Mouse (Mus musculus): ENCODE results near the gene Mxra7. TPM values are rescaled to one million over a fixed set of nuclear protein-coding genes. Genes with fewer than 3 reads are reported as not detected.

Mxra7 gene
- polyA plus RNA-seq, 1 experiment: 42.8 TPM

DNA sequence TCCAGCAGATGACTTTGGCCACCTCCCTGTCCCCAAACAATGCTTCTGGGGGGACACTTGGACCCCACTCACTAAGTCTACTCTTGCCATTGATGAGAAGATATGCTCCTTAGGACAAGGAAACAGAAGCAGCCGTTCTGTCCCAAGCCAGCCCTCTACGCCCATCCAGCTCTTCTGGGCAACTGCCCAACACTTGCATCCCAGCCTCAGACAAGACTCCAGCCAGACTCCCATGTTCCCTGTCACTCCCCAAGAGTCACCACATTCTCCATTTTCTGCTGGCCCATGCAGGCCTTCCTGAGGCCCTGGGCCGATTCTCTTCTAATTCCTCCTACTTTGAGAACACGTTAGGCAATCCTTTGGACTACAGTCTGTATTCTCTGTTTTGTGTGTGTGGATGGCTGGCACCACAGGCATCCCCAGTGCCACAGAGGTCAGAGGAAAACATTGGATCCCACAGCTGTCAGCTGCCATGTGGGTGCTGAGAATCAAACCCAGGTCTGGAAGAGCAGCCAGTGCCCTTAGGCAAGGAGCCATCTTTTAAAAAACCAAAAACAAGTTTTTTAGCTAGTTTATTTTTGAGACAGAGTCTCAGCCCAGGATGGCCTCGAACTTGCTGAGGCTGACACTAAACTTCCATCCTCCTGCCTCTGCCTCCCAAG lies 7.8 kb downstream of the Mxra7 start:
- DNase-seq (ENCODE audit: low spot score): no peak

DNA sequence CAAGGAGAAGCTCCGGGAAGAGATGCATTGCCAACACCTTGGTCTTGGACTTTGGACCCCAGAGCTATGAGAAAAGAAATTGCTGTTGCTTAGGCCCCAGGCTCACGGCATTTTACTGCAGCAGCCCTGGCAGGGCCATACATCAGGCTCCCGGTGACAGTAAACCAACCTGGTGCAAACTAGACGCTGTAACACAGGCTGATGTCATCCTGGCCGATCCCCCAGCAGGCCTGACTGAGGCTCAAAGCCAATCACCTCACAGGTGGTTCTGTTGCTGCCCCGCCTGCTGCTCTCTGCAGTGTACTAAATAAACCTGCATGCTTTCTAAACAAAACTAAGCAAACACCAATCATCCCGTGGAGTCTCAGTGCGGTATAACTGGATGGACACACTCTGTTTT lies 9.1 kb downstream of the Mxra7 start:
- DNase-seq (ENCODE audit: low spot score): no peak

DNA sequence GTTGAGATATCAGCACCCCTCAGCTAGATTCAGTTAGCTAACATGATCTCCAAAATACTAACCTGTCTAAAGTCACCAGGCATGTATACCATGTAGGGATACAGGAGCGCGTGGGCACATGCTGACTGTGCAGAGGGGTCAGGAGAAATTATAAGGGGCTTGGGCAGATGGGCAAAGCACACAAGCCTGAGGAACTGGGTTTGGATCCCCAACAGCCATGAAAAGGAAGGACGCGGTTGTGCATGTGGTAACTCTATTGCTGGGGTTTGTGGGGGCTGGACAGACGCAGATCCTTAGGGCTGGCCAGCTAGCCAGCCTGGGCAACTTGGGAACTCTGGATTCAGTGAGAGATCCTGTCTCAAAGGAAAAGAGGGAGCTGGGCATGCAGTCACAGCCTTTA lies 10.3 kb downstream of the Mxra7 start:
- no peak for DNase-seq (ENCODE audit: low spot score)

- no peak for DNase-seq (ENCODE audit: low spot score)
Measured at GRCm38 (mm10) chr11:116816769-116817168, 11.1 kb downstream of the Mxra7 start.

DNA sequence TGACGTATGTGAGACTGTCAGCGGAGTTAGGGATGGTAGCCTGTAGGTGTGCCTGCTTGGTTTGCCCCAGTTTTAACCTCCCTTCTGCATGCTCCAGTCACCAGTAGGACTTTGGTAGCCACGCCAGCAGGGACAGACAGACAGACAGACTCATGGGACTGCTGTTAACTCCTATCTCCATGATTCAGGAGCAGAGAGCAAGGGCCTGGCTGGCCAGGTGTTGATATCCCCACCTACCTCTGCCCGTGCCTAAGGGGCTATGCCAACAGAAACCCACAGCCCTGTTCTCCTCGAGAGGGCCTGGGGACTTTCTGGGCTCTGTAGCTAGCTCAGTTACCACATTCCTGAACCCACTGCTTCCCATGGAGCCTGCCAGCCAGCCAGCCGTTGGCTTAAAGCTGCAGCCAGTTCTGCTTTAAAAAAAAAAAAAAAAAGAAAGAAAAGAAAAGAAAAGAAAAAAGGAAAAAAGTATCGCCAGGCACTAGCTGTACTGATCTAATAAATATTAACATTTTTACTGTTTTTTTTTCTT lies 12.9 kb downstream of the Mxra7 start:
- no peak for DNase-seq (ENCODE audit: low spot score)

- DNase-seq (ENCODE audit: low spot score): no peak
Measured at GRCm38 (mm10) chr11:116814076-116814883, 13.6 kb downstream of the Mxra7 start.

DNA sequence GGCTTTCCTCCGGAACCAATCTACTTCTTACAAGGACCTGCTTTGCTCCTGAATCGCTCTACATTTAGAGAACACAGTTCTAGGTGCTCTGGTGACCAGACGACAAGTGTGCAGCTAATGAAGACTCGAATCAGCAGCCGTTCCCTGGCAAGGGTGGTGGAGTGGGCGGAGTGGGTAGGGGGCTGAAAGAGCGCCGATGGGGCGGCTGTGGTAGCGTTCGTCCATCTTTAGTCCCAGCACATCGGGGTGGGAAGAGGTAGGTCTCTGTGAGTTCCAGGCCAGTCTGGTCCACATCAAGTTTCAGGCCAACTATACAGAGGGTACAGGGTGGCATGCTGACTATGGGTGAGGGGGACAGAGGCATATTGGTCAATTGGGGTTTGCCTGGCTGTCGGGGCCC lies 14.2 kb downstream of the Mxra7 start:
- DNase-seq (ENCODE audit: low spot score): no peak

DNA sequence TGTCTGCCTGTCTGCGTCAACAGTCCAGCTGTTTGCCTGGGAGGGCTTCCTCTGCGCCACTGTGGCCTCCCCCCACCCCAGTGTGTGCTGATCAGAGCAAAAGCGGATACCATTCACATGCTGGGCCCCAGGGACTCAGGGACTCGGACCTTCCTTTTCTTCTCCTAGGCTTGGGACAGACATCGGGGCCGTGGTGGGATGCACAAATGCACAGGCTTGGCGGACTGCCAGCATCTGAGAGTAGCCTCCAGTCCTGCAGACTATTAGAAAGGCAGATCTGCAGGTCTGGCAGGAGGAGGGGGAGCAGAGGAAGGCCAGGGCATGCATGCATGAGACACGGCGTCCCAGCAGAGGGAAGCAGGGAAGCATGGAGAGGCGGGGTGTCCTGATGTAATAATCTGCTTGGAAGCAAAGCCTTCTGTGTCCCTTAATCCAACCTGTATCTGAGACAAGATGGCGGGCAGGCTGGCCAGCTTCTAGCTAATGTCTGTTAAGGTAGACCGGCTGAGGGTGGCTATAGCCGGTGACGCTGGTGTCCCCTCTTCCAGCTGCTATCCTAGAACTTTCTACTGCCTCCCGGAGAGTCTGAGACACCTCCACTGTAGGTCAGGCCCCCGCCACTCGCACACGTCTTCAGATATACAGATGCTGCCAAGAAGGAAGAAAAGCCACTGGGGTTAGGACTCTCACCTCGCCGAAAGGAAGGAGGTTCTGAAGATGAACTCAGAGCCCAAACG lies 14.9 kb downstream of the Mxra7 start:
- DNase-seq (ENCODE audit: low spot score): no peak

DNA sequence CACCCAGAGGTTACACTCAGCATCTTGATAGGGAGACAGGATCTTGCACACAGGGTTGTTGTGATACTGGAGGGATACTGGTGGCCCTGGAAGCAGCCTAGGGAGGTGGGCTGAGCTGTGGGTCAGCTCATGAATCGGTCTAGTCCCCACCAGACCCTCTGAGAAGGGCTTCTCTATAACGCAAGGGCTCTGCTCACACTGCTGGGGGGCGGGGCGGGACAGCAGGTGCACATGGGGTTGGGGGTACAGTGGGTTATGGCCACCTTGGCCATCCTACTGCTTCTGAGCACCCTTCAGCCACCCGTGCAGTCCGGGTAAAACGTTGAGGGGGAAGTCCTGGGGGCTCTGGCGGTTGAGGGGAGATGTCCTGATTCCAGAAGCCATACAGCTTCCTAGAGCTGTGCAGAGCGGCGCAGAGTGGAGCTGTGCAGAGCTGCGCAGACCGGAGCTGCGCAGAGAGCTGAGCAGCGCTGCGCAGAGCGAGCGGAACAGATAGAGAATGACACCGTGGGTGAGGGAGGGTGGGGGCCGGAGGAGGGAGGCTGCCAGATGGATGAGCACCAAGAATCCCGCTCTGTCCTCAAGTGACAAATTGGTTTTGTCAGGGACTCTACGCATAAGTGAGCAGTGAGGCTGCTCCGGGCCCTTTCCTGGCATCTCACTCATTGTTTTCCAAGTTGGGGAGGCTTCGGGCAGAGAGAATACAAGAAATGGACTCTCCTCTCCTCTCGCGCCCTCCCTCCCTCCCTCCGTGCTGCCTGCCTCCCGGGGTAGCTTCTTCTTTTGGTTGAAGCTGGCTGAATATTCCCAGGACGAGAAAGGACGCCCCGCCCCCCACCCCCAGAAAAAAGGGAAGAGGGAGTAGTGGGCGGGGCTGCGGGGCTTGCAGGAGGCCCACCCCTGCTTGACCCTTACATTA lies 16.6 kb downstream of the Mxra7 start:
- no peak for DNase-seq (ENCODE audit: low spot score)

DNA sequence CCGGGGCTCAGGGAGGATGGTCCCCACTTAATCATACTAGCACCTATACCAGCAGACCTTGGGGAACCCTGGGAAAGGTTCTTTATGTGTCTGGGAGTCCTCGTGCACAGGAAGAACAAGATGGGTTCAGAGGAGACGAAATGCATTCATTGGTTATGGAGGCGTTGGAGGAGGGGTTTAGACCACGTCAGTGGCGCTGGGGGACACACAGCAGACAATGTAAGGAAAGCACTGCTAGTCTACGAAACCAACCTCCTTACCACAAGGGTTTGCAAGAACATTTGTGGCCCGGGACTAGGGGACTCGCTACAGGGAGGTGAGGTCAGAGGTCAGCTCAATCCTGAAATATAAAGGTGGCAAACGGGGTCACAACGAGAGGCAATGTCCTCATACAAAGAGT lies 17.3 kb downstream of the Mxra7 start:
- DNase-seq (ENCODE audit: low spot score): no peak

- DNase-seq (ENCODE audit: low spot score): no peak
Measured at GRCm38 (mm10) chr11:116809520-116809919, 18.3 kb downstream of the Mxra7 start.

DNA sequence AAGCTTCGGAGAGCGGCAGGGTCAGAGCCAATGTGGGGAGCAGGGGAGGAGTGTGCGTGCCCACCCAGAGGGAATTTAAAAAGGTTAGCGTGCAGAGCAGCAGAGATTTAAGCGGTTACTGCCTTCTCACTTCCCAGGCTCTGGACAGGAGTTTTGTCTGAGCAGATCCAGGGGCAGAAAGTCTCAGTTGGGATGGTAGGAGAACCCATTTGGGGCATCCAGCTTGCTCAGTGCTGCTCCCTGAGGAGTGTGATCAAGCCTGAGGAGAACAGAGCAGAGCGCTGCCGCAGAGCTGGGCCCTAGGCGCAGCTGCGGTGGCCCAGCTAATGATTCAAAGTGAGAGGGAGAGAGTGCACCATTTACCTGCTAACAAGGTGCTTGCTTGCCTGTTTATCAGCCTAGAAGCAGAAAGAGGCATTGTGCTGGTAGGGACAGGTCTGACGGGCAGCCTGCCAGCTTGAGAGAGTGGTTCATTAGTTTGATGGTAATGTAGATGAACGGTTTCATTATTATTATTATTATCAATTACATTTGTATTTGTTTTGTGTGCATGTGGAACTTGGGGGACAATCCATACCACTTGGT lies 18.9 kb downstream of the Mxra7 start:
- DNase-seq (ENCODE audit: low spot score): no peak

GRCm38 (mm10) chr11:116807938-116808606 lies 19.8 kb downstream of the Mxra7 start:
- DNase-seq (ENCODE audit: low spot score): peak; percentile 66

- no peak for DNase-seq (ENCODE audit: low spot score)
Measured at GRCm38 (mm10) chr11:116807526-116807925, 20.3 kb downstream of the Mxra7 start.

- no peak for DNase-seq (ENCODE audit: low spot score)
Measured at GRCm38 (mm10) chr11:116807116-116807515, 20.7 kb downstream of the Mxra7 start.

- DNase-seq (ENCODE audit: low spot score): no peak
Measured at GRCm38 (mm10) chr11:116806136-116807071, 21.4 kb downstream of the Mxra7 start.

DNA sequence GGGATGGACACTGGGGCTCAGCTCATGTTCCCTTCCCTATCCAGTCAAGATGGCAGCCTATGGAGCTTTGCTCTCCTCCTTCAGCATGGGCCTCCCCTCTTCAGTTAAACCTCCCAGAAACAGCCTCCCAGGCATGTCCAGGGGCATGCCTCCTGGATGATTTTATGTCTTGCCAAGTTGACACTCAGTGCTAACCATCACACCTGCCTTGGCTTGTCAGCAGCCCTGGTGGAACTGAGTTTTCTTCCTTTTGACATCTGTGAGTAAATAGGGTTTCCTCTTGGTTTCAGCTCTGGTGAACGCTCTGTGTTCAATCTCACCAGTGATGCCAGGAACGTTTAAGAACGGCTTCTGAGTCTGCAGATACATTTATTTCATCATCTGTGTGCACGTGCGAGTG lies 25.1 kb downstream of the Mxra7 start:
- no peak for DNase-seq (ENCODE audit: low spot score)

DNA sequence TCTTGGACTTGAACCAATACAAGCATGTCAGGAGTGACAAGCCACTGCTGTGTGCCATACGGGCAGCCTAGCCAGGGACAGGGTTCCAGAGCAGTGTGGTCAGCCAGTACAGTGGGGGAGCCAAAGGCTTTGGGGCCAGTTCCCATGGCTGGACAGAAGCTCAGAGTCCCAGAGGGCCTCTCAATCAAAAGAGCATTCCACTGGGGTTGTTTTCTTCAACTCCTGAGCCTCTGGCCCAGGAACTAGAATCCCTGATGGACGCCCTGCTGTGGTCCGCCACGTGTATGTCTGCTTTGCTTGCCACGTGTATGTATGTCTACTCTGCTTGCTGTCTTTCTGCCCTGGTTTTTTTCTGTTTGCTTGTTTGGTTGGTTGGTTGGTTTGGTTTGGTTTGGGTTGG lies 26.7 kb downstream of the Mxra7 start:
- DNase-seq (ENCODE audit: low spot score): no peak

GRCm38 (mm10) chr11:116799364-116799763 lies 28.5 kb downstream of the Mxra7 start:
- no peak for DNase-seq (ENCODE audit: low spot score)
